ENCODE assay signal across 18 mouse cellular contexts in genomic region chr8:13650541-13651191, GRCm38 (mm10). TPM values are rescaled to one million over a fixed set of nuclear protein-coding genes. Genes with fewer than 3 reads are reported as not detected.
DNase-seq lines count a peak whose midpoint lies in the region; ATAC-seq and TF ChIP-seq lines count a peak whose summit lies in the region.
"Had no signal": no experiment of that assay in that cellular context is flagged by ENCODE, and none has a peak within 500 bp of the region (broad histone marks: within the 10 kb centered on the region; RNA-seq: fewer than 3 reads in every experiment).

No protein-coding gene starts in this region.

- no peak overlapping the region for H3K4me2 ChIP-seq in lung, embryonic 14.5 days
- H3K4me2 ChIP-seq in hindbrain, embryonic 12.5 days (replicated peaks) = no peak overlapping the region
- H3K4me2 ChIP-seq: embryonic facial prominence, embryonic 13.5 days; limb, embryonic 13.5 days had no signal

- no peaks in the 10 kb centered on the region for H3K9me3 ChIP-seq in lung, embryonic 14.5 days (ENCODE audit: low read depth, low read length)
- H3K9me3 ChIP-seq in hindbrain, embryonic 12.5 days (replicated peaks) = no peaks in the 10 kb centered on the region
- H3K9me3 ChIP-seq: embryonic facial prominence, embryonic 13.5 days; limb, embryonic 13.5 days had no signal

- TF ChIP-seq POLR2A in embryonic fibroblast, embryonic 13.5 days (IDR thresholded peaks at IDR 0.05; ENCODE audit: low read depth, low read length) = no peak

- H3K27me3 ChIP-seq in lung, embryonic 14.5 days (ENCODE audit: insufficient read depth, low read length) = no peaks in the 10 kb centered on the region
- no peaks in the 10 kb centered on the region for H3K27me3 ChIP-seq in hindbrain, embryonic 12.5 days
- H3K27me3 ChIP-seq: embryonic facial prominence, embryonic 13.5 days; limb, embryonic 13.5 days had no signal

- H3K9ac ChIP-seq in lung, embryonic 14.5 days = no peak overlapping the region
- no peak overlapping the region for H3K9ac ChIP-seq in hindbrain, embryonic 12.5 days
- H3K9ac ChIP-seq: embryonic facial prominence, embryonic 13.5 days; limb, embryonic 13.5 days had no signal

- H3K36me3 ChIP-seq in lung, embryonic 14.5 days (ENCODE audit: insufficient read depth) = no peaks in the 10 kb centered on the region
- no peaks in the 10 kb centered on the region for H3K36me3 ChIP-seq in hindbrain, embryonic 12.5 days
- H3K36me3 ChIP-seq: embryonic facial prominence, embryonic 13.5 days; limb, embryonic 13.5 days had no signal

- 84% methylated on average over 11 of the region's 11 CpGs for WGBS in lung, embryonic 14.5 days
- WGBS in hindbrain, embryonic 12.5 days = 91% methylated on average over 11 of the region's 11 CpGs

- peaks cover 17% of the 10 kb centered on the region for H3K4me1 ChIP-seq in lung, embryonic 14.5 days (ENCODE audit: insufficient read depth)
- peaks cover 24% of the 10 kb centered on the region for H3K4me1 ChIP-seq in embryonic fibroblast, embryonic 13.5 days (ENCODE audit: control insufficient read depth, insufficient read depth, low read length)
- peaks cover 30% of the 10 kb centered on the region for H3K4me1 ChIP-seq in hindbrain, embryonic 12.5 days

- no peak for ATAC-seq in lung, embryonic 14.5 days (ENCODE audit: insufficient read depth)
- ATAC-seq in hindbrain, embryonic 12.5 days (ENCODE audit: low FRiP score) = no peak
- ATAC-seq: CD4-positive, CD25-positive, alpha-beta regulatory T cell, adult 4 months; inflammation-experienced regulatory T-cells, adult 6 months; midbrain, embryonic 16.5 days had no signal

- H3K4me3 ChIP-seq in lung, embryonic 14.5 days (ENCODE audit: low read depth, low read length) = no peak overlapping the region
- no peak overlapping the region for H3K4me3 ChIP-seq in embryonic fibroblast, embryonic 13.5 days (ENCODE audit: insufficient read depth, low read length)
- no peak overlapping the region for H3K4me3 ChIP-seq in hindbrain, embryonic 12.5 days
- H3K4me3 ChIP-seq: embryonic facial prominence, embryonic 13.5 days; limb, embryonic 13.5 days had no signal

- no peak for TF ChIP-seq CTCF in lung, embryonic 14.5 days (IDR thresholded peaks at IDR 0.05; ENCODE audit: low read depth)
- no peak for TF ChIP-seq CTCF in embryonic fibroblast, embryonic 13.5 days (IDR thresholded peaks at IDR 0.05; ENCODE audit: borderline replicate concordance, insufficient read depth, low read length)

- DNase-seq in heart, adult 11 months = peak; percentile 93
- DNase-seq in heart, adult 8-10 months (ENCODE audit: low spot score) = no peak
- DNase-seq in lung, embryonic 14.5 days = peak; percentile 66
- no peak for DNase-seq in lung, postnatal 14 days
- peak; percentile 51 for DNase-seq in 416B (ENCODE audit: low read depth)
- DNase-seq: cerebellum, adult 18-20 months; kidney, adult 9 months; thymus, adult 18-20 months had no signal

- H3K27ac ChIP-seq in lung, embryonic 14.5 days (ENCODE audit: low read depth) = no peak overlapping the region
- peak overlapping the region; percentile 34; the same call in 1 of the 2 replicates for H3K27ac ChIP-seq in embryonic fibroblast, embryonic 13.5 days (ENCODE audit: insufficient read depth, low read length)
- no peak overlapping the region for H3K27ac ChIP-seq in hindbrain, embryonic 12.5 days
- H3K27ac ChIP-seq: embryonic facial prominence, embryonic 13.5 days; limb, embryonic 13.5 days had no signal

RNA-seq across cellular contexts. Expression of gene Rasa3, which starts 26.7 kb away (rescaled TPM):
- total RNA-seq in heart, adult 8-10 months (2022) = 10 to 100 TPM; 13.2 to 16.2 (median 13.9) TPM
- polyA plus RNA-seq in lung, embryonic 14.5 days (2014; fragmentation: Nextera tagmentation; extraction: Ambion mirVana) = 41.7 and 48.1 TPM in 2 replicates
- 57.2 and 62.6 TPM in 2 replicates for polyA plus RNA-seq in embryonic fibroblast, embryonic 13.5 days (2011; ENCODE audit: insufficient read length, low read depth, missing spikeins)
- 30.0 and 31.4 TPM in 2 replicates for polyA plus RNA-seq in hindbrain, embryonic 12.5 days (2016; fragmentation: Nextera tagmentation; extraction: Ambion mirVana)

RNA-seq across cellular contexts. Expression of gene Cfap97d2, which starts 55.0 kb away (rescaled TPM):
- not detected for total RNA-seq in heart, adult 8-10 months (2022)
- polyA plus RNA-seq in lung, embryonic 14.5 days (2014; fragmentation: Nextera tagmentation; extraction: Ambion mirVana) = 0.37 TPM in 1 of 2 replicates, not detected in the other
- polyA plus RNA-seq in embryonic fibroblast, embryonic 13.5 days (2011; ENCODE audit: insufficient read length, low read depth, missing spikeins) = not detected in 2 replicates
- 2.3 and 2.6 TPM in 2 replicates for polyA plus RNA-seq in hindbrain, embryonic 12.5 days (2016; fragmentation: Nextera tagmentation; extraction: Ambion mirVana)
- total RNA-seq: common myeloid progenitor, adult 5-6 weeks; granulocyte monocyte progenitor cell, adult 5-6 weeks; hematopoietic stem cell, adult 5-6 weeks had no signal
- polyA plus RNA-seq: CD4-positive, CD25-positive, alpha-beta regulatory T cell, adult 4 months; inflammation-experienced regulatory T-cells, adult 6 months; limb, embryonic 13.5 days had no signal

Comparison
In these comparisons a context has a peak if more than half of its experiments do, and no peak if none do; other contexts are left out.
1. DNase-seq: peak in heart, adult 11 months (single experiment), lung, embryonic 14.5 days (single experiment) and 416B (single experiment); none in heart, adult 8-10 months (single experiment) and lung, postnatal 14 days (single experiment).